Mouse (Mus musculus): Measurements from ENCODE around the gene Gm609.

The Gm609 gene

DNA sequence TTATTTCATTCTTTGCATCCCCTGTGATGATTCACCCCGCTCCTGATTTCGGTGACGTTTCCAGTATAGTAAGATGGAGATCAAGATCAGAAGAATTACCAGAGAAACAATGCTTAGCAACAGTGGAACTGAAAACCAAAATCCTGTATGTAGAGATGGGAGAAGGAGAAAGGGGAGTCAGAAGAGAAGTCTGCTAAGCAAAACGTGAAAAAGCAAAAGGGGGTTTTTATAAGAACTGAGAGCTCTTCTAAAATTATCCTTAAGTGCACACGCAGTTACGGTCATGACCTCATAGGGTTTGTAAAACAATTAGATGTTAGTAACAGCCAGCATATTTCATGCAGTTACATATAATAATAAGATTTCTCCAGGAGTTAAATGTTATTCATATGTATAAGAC lies 100.5 kb downstream of the Gm609 start:
- DNase-seq (ENCODE audit: low spot score): no peak

DNA sequence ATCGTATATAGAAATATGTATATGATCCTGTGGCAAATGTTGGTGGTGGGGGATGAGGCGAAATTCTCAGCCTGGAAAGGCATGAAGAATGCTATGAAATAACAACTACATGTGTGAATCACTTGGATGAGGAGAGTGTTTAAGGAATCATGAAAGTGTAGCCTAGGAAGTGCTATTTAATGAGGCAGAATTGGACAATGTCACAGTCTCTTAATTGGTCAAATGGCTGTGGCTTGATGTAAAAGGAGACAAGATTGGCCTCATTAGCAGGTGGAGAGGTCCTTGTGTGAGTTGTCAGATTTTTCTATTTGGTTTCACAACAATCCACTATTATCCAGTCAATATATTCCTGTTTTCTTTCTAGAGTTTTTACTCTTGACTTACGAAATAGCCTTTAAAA lies 101.1 kb downstream of the Gm609 start:
- no peak for DNase-seq (ENCODE audit: low spot score)

DNA sequence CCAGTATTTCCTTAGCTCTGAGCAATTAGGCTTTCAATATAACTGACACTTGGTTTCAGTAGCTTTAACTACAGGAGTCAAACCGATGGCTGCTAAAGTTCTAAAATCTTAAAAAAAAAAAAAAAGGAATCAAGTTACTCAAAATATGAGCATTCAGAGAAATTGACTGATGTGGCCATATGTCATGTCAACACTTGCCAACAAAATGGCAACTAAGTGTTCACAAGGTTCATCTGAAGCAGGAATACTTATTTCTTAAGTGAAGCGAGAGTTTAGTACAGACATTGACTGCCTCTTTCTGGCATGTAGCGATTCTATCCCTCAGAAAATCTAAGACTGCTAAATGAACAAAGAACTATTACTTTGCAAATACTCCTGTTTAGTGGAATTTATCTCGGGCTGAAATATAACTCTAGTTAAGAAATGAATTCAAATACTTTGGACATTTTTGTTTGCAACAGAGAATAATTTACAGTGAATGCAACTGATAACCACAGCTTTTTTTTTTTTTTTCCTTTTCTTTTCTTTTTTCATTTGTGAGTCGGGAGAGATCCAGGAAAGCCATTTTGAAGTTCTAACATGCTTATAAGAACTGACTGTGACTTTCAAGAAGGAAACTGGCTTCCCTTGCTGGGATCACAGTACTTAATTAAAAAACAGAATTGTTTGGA lies 102.3 kb downstream of the Gm609 start:
- DNase-seq (ENCODE audit: low spot score): no peak

DNA sequence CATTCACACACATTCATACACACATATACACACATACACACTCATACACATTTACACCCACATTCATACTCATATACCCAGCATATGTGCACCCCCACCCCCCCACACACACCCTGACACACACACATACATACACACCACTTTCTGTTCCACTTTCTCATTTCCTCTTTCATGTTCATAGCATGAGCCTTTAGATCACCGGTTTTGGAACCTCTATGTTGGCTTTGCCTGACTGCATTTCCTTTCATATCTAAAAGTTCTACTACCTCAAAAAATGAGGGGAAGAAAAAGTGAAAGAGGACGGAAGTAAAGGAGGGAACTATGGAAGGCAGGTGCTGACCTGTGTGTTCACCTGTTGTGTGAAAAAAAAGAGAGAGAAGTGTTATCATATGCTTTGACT lies 102.9 kb downstream of the Gm609 start:
- DNase-seq (ENCODE audit: low spot score): no peak

DNA sequence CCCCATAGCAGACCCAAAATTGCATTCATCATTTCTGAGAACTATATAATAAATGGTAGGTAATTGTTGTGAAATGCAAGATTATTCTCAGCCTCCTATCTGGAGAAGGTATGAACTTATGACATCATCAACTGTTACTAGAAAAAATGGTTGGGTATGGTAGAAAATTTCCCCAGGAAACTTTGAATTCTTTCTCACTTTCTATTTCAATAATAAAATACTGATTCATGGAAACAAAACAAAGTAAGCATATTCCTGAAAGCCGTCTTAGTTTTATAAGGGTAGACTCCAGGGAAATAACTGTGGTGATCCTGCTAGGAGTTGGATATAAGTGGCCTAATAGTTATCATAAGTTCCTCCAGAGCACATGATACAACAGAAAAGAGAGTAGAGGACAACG lies 103.7 kb downstream of the Gm609 start:
- DNase-seq (ENCODE audit: low spot score): no peak

DNA sequence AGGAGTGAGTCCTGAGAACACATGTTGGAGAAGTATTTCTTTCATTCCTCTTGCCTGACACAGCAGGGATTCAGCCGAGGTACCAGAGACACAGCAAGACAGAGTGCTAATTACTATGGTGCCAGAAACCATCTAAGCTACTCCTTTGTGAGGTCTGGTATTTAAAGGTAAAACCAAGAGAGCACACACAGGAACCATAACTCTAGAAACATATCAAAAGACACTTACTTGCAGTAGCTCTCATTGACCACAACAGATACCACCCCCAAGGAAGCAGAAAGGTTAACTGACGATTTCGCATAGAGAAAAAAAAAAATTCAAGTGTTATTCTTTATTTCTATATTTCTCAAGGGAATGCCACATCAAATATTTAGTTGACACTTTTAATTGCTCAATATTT lies 111.0 kb downstream of the Gm609 start:
- no peak for DNase-seq (ENCODE audit: low spot score)

DNA sequence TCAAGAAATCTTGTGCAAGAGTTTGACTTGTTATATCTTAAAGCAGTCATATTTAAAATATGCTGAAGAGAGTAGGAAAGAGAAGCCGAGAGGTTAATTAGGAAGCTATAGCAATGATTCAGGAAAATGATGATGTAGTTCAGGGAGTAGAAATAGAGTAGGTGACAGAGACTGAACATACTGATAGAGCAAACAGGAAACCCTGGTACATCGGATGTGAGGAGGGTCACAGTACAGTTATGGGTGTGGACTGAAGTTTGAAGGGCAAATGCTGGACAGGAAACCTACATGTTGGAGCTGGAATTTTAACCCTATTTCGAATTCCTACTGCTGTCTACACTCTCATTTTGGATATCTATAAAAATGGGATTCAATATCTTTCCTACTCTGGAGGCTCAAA lies 113.8 kb downstream of the Gm609 start:
- no peak for DNase-seq (ENCODE audit: low spot score)

DNA sequence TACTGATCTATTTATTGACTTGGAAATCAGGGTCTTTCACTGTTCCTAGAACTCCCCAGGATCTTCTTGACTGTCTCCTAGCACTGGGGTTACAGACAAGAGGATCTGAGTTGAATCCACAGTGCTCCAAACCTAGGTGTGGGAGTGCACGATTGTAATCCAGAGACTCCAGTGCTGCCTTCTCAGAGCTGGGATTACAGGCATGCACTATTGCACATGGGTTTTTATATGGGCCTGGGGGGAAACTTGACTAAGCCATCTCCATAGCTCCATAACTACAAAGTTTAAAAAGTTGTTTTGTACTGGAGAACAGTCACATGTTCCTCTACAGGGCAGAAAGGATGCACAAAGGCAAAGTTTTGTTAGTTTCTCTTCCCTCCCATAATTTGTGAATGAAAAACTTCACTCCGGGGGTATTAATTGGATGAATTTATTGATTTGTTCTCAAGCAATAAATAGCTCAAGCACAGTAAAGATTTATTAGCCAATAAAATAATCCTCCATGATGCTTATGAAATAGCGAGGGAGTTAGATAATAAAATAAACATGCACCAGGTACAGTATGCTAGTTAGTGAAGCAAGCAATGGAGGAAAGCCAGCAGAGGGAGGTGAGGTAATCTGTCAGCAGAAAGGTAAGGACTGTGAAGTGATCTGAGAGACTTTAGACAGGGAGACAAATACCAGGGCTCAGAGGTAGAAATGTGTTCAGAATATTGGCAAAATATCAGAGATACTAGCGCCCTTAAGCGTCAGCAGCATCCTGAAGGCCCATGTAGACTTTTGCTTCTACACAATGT lies 114.4 kb downstream of the Gm609 start:
- no peak for DNase-seq (ENCODE audit: low spot score)

DNA sequence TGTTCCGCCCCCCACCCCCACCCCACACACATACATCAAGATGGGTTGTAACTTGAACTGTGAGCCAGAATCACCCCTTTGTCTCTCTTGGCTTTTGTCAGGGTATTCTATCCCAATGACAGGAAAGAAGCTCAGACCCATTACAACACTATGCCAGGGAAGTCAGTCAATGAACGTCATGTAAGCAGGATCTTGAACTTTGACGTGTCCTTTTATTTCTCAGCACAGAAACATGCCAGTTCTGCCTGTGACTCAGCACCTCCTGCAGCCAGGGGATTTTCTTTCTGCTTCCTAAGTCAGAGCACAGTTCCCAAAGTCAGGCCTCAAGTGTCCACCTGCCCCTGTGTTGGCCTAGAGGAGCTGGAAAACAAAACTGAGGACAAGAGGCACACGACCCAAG lies 115.4 kb downstream of the Gm609 start:
- no peak for DNase-seq (ENCODE audit: low spot score)

DNA sequence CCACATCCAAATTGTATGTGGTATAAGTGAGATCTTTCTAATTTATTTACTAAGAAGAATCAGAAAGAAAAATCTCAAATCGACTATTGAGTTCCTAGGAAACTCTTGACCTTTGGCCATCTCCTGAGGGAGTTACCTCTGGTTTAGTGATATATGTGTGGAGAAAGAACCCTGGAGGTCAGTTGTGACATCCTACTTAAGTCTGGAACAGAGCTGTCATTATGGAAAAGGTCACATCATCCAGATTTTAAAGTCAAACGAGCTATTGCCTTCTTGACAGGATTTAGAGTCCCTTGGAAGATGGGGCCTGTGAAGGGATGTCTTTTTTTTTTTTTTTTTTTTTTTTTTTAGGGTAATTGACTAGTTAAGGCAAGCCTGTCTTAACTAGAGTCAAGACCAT lies 116.0 kb downstream of the Gm609 start:
- DNase-seq (ENCODE audit: low spot score): no peak

DNA sequence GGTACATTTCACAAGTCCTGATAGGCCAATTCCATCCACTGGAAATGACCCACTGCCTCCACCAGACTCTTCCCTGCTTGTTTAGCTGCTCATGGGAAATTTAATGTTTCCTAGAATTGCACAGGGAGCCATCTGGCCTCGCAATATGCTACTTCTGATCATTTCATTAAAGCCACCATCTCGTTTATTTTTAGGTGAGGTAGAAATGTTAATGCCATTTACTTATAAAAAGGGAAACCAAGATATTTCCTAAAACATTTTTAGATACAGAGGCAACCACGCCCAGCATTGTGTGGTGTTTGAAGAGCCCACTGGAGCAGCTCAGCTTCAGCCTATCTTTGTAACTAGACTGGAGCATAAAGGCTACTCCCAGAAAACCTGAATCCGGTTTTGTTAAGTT lies 116.5 kb downstream of the Gm609 start:
- DNase-seq (ENCODE audit: low spot score): no peak

DNA sequence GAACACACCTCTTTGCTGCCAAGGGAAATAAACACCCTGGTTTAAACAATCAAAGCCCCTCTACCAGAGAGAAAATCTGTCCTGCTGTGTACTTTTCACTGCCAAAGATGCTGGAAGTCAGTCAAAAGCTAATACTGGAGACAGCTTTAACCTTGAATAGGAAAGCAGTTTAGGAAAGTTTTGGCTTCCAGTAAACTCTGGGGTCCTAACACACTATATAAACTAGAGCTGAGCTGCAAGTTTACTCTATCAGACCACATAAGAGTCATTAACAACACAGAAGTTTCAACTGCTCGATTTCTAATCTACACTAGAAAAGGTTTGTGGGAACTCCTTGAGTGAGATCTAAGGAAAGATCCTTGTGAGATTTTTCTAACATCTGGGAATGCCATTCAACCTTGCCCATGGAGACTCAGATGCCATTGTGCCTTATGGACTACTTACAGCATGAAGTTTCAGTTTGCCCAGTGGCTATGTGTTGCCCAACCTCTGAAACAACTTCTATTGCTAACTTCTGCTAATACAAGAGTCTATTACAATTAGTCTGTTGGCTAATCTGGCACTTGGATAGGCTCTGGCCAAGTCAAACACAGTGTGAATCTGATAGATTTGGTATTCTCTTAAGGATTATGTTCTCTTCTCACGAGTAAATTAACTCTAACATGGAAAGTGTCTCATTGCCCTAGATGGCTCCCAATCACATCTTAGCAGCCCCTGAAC lies 117.1 kb downstream of the Gm609 start:
- DNase-seq (ENCODE audit: low spot score): no peak

DNA sequence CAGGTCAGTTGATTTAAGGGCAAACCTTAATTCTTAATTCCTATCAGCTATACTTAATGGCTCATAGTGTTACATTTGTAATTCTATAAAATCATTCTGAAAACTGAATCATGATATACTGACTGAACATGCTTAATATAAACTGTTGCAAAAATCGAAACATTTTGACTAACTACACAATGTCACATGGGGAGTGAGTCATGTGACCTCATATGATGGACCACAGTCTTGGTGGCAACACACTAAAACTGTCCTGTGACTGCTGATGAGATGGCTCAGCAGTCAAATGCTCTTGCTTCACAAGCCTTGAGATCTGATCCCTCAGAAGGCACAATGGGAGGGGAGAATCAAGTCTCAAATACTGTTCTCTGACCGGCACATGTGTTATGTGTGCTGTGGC lies 118.7 kb downstream of the Gm609 start:
- DNase-seq (ENCODE audit: low spot score): no peak

DNA sequence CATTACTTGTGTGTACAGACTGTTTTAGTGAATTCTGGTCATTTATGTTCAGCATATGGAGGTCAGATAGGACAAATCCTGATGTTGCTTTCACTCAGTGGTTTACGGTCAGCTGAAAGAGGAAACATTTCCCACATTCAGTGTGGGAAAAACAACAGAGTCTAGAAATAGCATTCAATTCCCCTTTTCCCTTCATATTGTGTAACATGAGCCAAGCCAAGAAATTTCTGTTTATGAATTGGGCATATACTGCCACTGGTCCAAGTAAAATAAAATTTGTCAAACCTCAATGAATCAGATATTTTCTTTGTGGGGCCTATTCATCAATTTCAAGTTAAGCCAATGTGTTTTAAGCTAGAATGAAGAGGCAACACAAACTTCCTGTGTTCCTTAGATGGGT lies 121.7 kb downstream of the Gm609 start:
- DNase-seq (ENCODE audit: low spot score): no peak

DNA sequence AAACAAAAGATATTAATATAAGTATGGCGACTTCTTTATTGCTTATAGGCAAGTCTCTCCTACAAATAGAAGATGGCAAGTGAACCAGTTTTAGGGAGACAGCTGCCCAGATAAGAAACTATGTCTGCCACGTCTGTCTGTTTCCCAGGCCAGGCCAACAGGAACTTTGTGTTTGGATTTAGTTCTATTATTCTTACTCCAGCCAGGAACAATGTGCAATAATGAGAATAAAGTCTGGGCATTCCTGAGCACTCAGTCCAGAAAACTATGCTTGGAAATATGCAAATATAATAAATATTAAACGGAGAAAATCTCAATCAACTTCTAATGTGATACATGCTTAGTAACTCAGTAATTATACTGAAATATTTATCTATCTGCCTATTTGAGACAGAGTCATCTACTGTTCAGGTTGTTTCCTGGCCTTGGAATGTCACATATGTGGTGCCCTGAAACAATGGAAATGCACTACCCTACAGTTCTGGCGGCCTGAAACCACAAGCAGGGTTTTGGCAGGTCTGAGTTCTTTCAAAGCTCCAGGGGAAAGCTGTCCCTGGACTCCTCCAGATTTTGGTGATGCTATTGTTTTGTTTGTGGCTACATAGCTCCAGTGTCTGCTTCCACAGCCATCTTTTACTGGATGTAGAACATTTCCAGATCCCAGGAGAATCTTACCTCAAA lies 123.3 kb downstream of the Gm609 start:
- no peak for DNase-seq (ENCODE audit: low spot score)

DNA sequence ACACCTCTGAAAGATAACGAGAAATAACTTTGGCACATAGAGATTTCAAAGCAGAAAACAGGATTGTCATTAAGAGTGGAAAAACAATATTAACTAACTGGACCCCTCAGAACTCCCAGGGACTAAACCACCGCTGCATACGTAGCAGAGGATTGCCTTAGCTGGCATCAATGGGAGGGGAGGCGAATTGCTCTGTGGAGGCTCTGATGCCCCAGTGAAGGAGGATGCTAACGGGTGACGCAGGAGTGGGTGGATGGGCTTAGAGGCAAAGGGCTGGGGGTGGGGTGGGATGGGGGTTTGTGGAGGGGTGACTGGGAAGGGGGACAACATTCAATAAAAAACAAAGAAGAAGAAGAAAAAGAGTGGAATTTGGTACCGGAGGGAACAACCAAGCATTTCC lies 126.7 kb downstream of the Gm609 start:
- DNase-seq (ENCODE audit: low spot score): no peak

DNA sequence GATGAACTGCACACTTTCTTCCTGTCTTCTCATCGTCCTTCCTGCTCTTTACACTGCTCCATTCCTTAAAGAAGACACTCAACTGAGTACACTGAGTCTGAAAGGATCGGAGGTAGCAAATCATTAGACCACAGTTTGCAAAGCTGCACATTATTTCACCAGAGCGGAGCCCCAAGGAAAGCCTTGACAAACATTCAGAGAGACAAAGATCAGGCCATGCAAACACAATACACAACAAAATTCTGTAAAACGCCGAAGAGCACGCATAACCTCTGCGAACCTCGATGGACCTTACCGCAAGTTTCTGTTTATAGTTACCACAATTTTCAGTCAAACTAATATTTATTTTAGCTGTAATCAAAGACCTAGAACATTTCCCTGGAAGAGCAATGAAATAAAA lies 127.4 kb downstream of the Gm609 start:
- no peak for DNase-seq (ENCODE audit: low spot score)

DNA sequence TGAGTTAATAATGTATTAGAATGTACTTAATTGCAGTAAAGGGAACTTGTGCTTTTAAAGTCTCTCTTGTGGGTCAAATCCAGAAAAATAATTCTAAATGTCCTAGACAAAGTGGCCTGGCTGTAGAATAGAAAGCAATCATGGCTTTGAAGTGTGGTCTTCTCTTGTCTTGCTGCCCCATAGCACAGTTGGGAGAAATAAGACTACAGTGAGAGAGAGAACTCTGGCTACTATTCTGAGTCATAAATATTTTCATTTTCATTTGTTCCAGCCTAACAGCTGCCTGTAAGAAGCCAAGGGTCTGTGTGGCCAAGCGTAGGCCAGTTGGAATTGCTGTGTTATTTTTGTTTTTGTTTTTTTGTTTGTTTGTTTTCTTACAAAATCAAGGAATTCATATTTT lies 128.1 kb downstream of the Gm609 start:
- DNase-seq (ENCODE audit: low spot score): no peak

DNA sequence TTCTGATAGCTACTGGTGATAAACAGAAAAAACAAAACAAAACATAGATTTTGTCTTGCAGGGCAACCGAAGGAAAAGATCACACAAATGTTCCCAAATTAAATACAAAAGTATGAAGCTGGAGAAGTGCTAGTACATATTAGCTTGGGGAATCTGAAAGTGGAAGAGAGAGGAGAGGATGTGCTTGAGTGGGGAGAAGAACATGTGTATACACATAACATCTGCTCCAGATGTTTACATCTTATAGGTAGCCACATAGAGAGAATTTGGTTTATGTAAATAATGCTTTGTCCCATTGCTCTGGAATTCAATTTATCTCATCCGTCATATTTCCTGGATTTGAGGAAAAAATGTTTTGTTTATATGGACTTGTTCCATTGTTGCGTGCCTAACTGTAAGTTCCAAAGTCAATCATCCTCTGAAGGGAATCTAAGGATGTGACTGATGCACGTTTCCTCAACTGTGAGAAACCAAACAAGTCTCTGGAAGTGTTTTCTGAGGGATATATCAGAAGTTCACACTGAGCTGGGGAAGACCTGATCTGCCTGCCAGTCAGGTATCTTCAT lies 129.2 kb downstream of the Gm609 start:
- no peak for DNase-seq (ENCODE audit: low spot score)

Data from ovary, postnatal 14 days (tissue).